Mouse (Mus musculus): ENCODE results near the gene Gm49321.

- no peak for TF ChIP-seq CTCF (IDR thresholded peaks at IDR 0.05; ENCODE audit: borderline replicate concordance, control insufficient read depth, extremely low read depth, insufficient read depth, low read length, poor library complexity)
- TF ChIP-seq POLR2A (IDR thresholded peaks at IDR 0.05; ENCODE audit: control insufficient read depth, extremely low read depth, insufficient read depth, low read length, poor library complexity) = no peak
These were observed 11.0 kb downstream of the Gm49321 start for GRCm38 (mm10) chr12:73948415-73948814.

Measured in thymus, adult 2 months (tissue).